Mouse (Mus musculus): ENCODE data around the gene Mrpl39.

The Mrpl39 gene

DNA sequence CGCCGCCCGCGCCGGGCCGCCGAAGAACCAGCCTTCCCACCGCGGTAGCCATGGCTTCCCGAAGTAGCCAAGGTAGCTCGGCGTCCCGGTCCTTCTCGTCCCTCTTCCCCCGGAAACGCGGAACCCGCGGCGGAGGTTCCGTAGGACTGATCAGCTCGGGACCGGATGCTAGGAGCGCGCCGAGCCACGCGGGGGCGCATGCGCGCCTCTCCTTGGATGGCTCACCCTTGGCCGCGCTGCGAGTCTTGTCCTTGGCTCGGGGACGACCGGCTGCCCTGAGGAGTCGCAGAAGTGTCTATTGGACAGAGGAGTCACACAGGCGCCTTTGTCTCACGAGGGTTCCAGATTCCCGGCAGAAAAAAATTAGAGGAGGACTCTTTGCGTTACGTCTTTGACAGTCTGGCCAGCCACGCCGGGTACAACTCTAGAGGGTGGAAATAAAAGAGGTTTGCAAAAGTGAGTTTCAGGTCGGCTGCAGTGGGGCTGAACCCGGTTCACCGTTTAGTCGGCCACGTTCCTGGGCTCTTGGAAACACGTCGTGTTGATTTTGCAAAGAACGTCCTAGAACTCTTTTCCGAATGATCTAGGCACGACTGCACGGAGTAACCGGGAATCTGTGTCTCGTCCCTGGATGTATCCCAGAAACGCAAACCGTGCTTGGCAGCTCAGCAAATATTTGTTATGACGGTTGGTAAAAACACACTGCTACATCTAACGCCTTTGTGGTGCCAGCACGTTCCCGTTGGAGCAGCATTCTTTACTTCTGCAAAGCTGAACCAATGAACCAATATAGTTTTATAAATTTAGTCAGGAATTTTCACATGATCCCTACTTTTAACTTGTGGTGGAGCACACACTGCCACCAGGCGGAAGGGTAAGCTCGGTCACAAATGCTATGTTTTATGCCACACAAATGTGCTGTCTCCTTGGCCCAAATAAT, at the start of gene Mrpl39:
Gene Mrpl39, minus strand, starts transcription at position 577 of the 940 bp plus-strand sequence.
- peak; percentile 93 for DNase-seq (ENCODE audit: low spot score)

DNA sequence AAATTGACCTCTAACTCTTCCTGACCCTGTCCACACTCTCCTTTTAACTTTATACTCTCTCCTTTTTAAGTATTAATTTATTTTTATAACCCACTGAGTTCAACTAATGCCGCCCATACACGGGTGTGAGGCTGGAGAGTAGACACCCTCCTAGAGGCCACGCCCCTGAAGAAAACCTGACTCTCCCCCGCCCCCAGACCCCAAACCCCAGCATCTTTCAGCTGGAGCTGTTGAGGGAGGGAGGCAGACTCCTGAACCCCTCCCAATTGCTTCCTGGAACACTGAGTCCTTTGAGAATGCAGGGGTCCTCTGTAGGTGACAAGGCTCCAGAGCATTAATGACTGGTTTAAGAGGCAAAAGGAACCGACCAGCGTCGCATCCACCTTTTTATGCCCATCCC, 49.4 kb upstream of the Mrpl39 start:
- DNase-seq (ENCODE audit: low spot score): no peak

DNA sequence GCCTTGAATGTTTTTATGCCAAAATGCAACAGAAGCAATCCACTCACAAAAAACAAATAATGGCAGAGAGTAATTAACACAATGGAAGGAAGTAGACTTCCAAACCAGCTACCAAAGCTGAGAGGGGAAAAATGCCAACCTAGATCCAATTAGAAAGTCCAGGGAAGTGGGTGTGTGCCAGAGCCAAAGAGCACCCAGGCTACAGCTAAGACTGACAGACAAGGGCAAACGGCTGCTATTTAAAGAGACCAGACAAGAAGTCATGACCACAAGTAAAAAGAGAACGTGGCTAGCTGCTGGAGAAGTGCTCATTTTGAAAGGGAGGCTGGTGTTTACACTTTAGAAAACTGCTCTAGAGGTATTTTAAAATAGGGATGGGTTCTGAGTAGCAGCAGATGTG, 47.7 kb upstream of the Mrpl39 start:
- DNase-seq (ENCODE audit: low spot score): no peak

DNA sequence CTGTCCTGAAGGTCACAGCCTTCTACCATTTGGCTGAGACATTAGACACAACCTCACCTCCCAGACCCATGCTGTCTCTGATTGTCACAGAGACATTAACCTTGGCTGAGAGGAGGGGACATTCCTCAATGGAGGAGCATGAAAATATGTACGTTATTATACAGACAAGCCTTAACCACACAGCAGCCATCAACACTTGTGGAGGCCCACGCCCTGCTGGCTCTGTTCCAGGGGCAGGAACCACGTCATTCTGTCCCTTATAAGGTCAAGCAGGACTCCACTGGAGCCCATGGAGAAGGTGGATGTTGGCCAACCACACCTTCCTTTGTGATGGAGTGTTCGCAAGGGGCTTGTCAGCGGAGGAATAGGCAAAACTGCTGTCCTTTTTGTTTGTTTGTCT, 44.2 kb upstream of the Mrpl39 start:
- no peak for DNase-seq (ENCODE audit: low spot score)

DNA sequence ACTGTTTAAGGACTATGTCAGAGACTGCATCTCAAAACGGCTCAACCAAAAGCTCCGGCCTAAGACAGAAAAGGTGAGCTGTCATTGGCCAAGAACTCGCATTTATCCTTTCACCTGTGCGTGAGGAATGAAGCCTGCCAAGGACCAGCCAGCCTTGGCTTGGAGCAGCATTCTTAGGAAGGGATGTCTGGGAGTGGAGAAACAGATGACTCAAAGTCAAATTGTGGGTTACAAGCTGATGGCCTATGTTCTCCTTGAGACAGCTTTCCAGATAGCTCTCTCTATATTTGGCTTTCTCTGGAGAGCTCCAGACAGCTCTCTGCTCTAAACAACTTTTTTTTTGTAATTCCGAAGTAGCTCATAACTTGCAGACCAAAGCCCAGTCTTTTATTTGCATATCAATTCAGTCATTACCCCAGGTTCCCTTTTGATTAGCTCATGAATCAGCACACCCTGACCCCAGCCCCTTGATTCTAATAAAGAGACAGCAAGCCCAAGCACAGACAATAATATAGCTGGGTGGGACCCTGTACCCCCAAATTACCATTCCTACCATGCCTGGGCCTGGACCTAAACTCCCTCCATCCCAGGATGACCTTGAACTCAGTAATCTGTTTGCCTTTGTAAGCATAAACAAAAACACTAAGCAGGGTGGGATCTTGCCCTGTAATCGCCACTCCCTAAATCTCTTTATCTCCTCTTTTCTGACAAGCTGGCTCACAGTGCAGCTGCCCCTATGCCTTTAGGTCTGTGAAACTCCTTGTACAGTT, 43.5 kb upstream of the Mrpl39 start:
- no peak for DNase-seq (ENCODE audit: low spot score)

DNA sequence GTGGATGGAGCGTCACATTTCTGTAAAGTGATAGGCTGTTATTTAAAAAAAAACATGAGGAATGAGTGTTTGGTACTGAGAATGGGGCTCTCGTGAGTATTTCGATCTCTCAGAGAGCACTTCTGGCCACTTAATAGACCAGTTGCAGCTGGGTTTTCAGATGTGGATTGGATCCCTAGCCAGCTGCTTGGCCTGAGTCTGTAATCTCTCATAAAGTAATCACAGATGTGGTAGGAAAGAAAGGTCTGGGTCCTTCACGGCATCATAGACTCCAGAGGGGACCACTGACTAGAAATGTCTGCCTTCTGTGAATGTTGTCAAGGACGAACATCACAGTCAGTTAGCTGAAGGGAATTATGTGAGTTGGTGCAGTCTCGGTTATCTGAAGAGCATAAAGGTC, 42.9 kb upstream of the Mrpl39 start:
- DNase-seq (ENCODE audit: low spot score): no peak

DNA sequence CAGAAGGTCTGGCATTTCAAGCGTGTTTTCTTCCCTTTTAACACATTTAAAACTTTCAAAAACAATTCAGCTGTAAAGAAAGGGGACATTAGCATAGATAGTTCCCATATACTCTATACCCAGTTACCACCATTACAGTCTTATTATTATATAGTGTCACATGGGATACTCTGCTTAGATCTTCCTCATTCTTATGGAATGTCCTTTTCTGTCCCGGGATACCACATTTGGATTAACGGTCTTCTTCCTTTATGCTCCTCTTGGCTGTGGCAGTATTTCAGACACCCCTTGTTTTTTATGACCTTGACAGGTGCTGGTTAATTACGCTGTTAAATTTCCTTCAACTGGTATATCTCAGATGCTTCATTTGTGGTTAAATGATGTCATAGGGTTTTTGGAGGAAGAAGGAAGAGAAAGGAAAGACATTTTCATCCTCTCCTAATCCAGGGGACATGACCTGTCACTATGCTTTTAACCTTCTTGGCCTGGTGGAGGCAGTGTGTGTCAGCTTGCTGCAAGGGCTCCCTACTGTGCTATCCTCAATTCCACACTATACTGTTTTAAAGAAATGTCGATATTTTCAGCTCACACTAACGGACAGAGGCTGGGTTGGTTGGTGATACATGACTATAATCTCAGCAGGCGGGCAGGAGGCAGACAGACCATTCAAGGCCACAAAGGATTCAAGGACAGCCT, 40.7 kb upstream of the Mrpl39 start:
- DNase-seq (ENCODE audit: low spot score): no peak

DNA sequence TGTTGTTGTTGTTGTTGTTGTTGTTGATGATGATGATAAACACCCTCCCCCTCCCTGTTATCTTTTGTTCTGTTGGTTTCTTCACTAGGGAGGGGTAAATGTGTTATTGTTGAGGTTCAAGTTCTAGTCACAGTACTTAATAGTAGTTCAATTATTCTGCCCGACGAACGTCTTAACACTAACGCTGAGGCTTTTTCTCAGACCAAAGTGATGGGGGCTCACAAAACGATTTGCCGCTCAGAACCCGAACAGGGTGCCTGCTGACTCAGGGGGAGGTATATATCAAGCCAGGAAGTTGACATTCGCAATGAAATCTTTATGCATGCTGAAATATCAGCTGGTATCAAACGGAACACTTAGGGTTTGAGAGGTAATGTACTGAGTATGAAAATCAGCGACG, 39.8 kb upstream of the Mrpl39 start:
- DNase-seq (ENCODE audit: low spot score): no peak

DNA sequence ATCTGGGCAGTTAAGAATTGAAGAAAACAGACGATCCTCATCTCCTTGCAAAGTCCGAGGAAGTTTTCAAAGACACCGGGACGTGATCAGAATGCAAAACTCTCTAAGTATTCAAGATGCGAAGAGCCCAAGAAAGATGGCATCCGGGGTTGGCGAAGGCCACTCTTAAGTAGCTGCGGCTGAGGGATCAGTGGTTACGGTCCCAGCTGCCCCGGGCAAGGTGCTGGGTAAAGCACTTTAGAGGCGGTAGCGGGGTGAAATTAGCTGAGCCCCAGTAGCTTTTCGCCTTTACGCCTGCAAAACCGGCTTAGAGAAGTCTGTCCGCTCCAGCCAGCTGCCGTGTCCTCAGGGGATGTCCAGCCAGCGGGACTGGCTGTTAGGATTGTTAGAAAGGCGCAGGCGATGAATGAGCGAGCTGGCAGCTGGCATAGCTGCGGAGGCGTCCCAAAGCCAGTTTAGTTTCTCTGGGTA, 39.3 kb upstream of the Mrpl39 start:
- DNase-seq (ENCODE audit: low spot score): no peak

DNA sequence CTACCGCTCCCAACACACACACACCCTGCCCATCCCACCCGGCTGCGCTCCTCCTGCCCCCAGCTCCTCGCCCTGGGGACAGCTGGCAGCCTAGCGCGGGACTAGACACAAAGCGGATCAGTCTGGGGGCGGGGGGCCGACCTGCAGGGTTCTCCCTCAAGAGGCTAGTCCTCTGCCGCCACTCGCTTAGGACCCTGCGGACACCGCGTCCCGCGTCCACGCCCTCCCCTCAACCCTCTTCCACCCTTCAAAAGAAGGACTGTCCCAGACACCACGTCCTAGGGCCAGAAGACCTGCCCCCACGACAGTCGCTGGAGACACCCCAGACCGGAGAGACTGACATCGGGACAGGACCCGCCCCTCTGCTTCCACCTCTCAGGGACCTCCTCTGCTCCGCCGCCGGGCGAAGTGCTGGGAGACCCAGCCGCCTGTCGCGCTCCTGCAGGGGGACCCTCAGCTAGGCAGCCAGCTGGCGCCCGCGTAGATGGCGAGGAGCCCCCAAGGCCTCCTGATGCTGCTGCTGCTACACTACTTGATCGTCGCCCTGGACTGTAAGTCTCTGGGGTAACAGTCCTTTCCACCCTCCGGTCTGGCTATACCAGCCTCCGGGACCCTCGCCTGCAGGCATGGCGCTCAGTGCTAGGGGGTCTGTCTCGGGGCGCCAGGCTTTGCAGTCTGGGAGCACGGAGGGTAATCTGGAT, 38.6 kb upstream of the Mrpl39 start, which contains the start of gene Jam2:
Gene Jam2, plus strand, starts transcription at position 121 of the 701 bp plus-strand sequence.
- no peak for DNase-seq (ENCODE audit: low spot score)

DNA sequence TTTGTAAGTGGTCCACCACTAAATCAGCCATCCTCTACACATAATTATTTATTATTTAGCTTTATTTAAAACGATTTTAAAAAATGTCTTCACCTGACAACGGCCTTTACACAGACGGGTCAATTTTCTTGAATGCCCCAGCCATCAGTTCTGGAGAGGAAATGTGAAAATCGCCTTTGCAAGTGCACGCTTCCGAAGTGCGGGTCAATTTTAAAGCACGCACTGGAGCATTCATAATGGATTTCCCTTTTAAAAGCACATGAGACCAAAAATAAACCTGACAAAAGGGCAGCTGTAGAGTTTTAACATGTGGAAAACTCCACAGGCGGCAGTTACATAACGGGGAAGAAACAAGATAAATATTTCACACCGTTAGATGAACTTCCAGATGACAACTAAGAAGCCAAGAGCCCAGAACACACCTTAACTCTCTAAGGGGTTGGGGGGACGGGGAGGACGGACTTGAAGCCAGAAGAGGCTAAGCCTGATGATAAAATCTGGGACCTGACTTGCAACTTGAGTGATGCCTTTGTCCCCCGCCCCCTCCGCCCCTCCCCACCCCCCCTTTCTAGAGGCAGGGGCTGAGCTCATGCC, 37.8 kb upstream of the Mrpl39 start:
- no peak for DNase-seq (ENCODE audit: low spot score)

DNA sequence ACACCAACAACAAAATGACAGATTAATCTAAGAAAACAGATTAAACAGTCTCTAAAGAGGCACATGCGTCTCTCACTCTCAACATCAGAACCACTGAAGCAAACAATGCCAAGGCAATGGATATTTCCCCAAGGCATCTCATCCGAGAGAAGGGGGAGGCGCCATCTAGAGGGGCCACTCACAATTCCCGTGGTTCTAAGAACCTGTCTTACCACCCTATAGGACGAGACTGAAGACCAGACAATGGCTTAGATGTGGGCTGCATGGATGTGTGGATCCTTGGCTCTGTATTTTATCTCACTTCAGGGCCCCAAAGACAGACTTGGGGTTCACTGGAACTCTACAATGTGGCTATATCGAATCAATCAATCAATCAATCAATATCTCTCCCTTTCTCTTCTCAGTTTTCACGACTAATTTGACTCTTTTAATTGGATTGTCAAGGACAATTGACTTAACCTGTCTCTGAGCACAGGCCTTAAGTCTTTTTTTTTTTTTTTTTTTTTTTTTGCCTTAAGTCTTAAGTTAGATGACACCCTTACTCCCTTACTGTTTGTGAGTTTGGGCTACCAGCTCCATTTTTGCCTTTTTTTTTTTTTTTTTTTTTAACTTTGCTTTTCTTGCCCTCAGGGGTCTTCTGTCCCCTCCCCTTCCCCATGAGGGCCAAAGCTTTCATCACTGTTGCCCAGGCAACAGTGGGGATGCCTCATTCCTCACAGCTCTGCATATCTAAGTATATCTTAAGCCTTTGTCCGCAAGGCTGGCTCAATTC, 37.1 kb upstream of the Mrpl39 start:
- no peak for DNase-seq (ENCODE audit: low spot score)

DNA sequence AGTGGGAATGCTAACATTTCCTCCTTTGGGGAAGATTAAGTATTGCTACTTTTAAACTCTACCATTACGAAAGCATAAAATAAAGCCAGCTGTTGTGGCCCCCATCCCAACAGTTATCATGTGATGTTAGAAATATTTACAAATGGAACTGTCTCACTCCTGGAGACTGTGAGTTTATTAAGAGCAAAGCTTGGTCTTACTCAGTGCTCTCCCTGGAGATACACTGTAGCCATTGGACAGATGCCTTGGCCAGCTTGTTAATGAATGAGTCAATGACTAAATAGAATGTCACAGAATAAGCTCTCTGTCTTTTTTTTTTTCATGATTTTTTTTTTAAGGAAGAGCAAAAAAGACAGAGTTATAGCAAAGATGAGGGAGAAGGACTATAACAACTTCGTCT, 35.9 kb upstream of the Mrpl39 start:
- DNase-seq (ENCODE audit: low spot score): no peak

DNA sequence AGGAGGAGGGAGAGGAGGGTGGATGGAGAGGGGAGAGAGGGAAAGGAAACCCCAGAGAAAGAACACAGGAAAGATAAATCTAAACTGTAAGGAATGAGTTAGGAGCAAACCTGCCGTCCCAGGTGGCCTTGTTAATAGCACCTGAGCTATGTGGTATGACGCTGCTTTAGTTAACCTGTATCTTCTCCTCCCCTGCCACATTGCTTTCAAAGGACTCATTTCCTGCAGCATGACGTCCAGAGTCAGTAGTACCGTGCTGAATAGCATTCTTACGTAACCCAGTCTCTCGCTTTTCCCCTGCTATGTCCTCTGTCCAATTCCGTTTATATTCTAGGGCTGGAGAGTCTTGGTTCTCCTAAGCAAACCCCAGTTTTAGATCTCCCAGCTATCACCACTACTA, 35.3 kb upstream of the Mrpl39 start:
- DNase-seq (ENCODE audit: low spot score): no peak

DNA sequence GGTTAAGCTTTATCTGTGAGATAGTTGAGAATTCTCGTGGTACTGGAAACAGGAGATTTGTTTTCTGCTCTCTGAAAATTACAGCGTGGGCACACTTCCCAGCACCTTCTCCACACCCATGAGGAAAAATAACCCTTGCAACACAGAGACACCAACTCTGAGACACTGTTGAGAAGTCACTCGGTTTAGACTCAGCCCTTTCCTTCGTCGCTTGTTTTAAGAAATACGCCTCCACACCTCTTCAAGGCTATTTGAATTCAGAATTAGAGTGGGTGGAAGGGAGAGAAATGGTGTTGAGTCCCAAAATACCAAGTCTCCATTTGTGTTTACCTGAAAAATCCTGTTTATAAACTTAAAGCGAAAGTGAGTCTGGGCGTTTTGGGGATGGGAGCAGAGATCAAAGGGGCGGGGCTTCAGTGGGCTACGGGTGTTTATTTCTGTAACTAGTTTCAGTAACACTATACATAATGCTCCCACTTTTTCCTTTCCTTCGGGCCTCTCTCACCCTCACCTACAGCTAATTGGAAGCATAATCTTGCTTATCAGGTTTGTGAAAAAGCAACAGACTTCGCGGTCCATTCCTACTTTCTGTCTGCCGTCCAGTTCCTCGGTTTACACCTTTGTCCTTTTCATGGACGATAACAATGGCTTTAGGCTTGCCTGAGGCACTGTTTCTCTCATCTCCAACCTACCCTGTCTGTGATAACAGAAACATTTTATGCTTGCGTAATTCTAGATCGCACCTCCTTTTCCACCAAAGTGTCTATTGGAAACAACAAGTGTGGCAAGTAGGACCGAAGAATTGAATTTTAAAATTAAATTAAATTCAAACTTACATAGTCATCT, 34.3 kb upstream of the Mrpl39 start:
- no peak for DNase-seq (ENCODE audit: low spot score)

DNA sequence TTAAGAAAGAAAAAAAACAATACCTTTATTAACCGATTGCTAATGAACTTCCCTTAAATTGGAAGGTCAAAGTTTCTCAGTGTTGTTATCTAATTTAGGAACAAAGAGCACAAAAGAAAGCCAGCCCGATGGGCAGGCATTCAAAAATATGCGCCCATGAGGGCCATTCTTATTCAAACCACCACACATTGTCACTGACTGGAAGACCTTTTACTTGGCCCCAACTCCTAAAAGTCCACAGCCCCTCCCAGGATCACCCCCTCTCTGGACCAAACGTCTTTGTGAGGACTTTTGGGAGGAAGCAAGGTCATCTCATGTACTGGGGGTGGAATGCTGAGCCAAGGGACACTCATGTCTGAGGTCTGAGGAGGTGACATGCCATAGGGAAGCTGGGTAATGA, 33.6 kb upstream of the Mrpl39 start:
- DNase-seq (ENCODE audit: low spot score): no peak

DNA sequence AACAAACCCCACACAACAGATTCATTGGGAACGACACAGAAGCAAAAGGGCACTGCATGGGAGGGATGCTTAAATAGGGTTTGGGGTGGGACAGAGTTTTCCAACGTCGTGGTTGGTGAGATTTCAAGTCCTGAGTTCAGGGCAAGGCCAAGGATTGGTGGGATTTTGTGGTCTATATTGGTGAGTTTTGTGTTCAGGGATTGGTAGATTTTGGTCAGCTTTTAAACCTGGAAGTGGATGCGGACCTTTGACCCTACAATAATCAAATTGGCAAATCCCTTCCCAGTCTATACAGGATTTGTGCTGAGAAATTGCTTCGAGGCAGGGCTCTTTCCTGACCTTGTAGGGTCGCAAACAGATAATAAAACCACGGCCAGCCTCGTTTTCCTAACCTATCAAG, 32.4 kb upstream of the Mrpl39 start:
- DNase-seq (ENCODE audit: low spot score): no peak

DNA sequence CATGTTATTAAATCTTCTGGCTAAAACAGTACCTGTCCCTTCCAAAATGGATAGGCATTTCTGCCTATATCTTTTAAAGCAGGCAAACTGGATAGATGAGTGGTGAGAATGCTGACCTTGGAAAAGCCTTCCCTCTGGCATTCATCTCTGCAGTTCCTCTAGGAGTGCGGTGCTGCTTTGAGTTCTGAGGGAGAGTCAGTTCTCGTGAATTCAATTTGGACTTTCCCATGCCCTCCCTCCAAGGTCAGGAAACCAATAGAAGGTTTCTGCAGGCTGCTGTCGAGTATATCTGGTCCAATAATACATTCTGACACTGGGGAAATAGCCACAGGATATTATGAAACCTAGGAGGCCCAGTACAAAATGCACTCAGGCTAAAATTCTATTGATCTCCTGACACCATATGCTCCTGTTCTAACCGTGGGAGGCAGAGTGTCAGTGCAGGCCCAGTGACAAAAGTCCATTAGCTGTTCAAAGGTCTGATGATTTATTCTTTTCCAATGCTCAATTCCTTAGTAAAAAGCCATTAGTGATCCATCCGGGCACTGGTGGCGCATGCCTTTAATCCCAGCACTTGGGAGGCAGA, 10.3 kb upstream of the Mrpl39 start:
- no peak for DNase-seq (ENCODE audit: low spot score)

Measured in urinary bladder, postnatal 10 days (tissue).